Mouse (Mus musculus) heart, embryonic 12.5 days (tissue): Measurements from ENCODE around the gene Optc. TPM values are rescaled to one million over a fixed set of nuclear protein-coding genes. Genes with fewer than 3 reads are reported as not detected.

Experiments
- ATAC-seq: fragments of 200-750 bp; cut with Nextera tagmentation; 2 replicates; pipeline ENCODE4 v1.8.0; 2017; ENCODE audit warnings: moderate TSS enrichment, moderate library complexity; ENCODE audit not compliant: insufficient number of reproducible peaks, low FRiP score
- H3K27ac ChIP-seq: fragments of 300-500 bp; sonication (generic); 2 replicates; pipeline ENCODE4 v1.5.1; 2016; ENCODE audit warnings: mild to moderate bottlenecking, moderate library complexity; ENCODE audit not compliant: poor library complexity, severe bottlenecking
- H3K27me3 ChIP-seq: fragments of 300-500 bp; sonication (generic); replicated peaks from 2 replicates; pipeline ENCODE4 v1.6.1; 2016; ENCODE audit warnings: mild to moderate bottlenecking, moderate library complexity
- H3K36me3 ChIP-seq: fragments of 300-500 bp; sonication (generic); 2 replicates; pipeline ENCODE4 v1.6.1; 2016; ENCODE audit warnings: mild to moderate bottlenecking, moderate library complexity
- H3K4me1 ChIP-seq: fragments of 300-500 bp; sonication (generic); replicated peaks from 2 replicates; pipeline ENCODE4 v1.6.1; 2016; ENCODE audit warnings: mild to moderate bottlenecking
- H3K4me2 ChIP-seq: fragments of 300-500 bp; sonication (generic); 2 replicates; pipeline ENCODE4 v1.6.1; 2016; ENCODE audit warnings: mild to moderate bottlenecking, moderate library complexity
- H3K4me3 ChIP-seq: fragments of 300-500 bp; sonication (generic); 2 replicates; pipeline ENCODE4 v1.5.1; 2016; ENCODE audit warnings: mild to moderate bottlenecking
- H3K9ac ChIP-seq: fragments of 300-500 bp; sonication (generic); 2 replicates; pipeline ENCODE4 v1.6.1; 2016; ENCODE audit warnings: mild to moderate bottlenecking, moderate library complexity
- H3K9me3 ChIP-seq: fragments of 300-500 bp; sonication (generic); replicated peaks from 2 replicates; pipeline ENCODE4 v1.6.1; 2016; ENCODE audit warnings: mild to moderate bottlenecking, moderate library complexity
- WGBS: fragments of 180-500 bp; shearing (Covaris S2); methylation state at CpG from one replicate; pipeline ENCODE4 v1.1.7; 2016; 5-methylcytosine and 5-hydroxymethylcytosine counted together
- polyA plus RNA-seq: library from polyadenylated mRNA; unstranded; fragments of >200 nt; fragmentation: Nextera tagmentation; extraction: Ambion mirVana; gene quantifications from 2 replicates; pipeline ENCODE4 v1.2.1, GENCODE M21; 2016

Optc gene
- polyA plus RNA-seq, 1 experiment from 2014 or later: 0.66 TPM

- no peak overlapping the region for H3K9ac ChIP-seq
- H3K27me3 ChIP-seq: no peaks in the 10 kb centered on the region
- no peaks in the 10 kb centered on the region for H3K9me3 ChIP-seq
- WGBS: 50% methylated on average over 6 of the region's 6 CpGs
- no peak for ATAC-seq
- H3K27ac ChIP-seq: no peak overlapping the region
- no peak overlapping the region for H3K4me3 ChIP-seq
- H3K36me3 ChIP-seq: no peaks in the 10 kb centered on the region
- H3K4me1 ChIP-seq: peaks cover 53% of the 10 kb centered on the region
- H3K4me2 ChIP-seq: no peak overlapping the region
These were observed 48.5 kb downstream of the Optc start for GRCm38 (mm10) chr1:133859257-133859656.

- ATAC-seq: no peak
- Histone ChIP-seq H3K4me1 (peaks cover 44% of the 10 kb centered on the region), H3K4me3 (no peak overlapping the region), H3K9ac (no peak overlapping the region), H3K27me3 (0 out of 2 replicates have a peak, but pooled peaks cover 10% of the 10 kb centered on the region), H3K9me3 (no peaks in the 10 kb centered on the region), H3K27ac (no peak overlapping the region), H3K4me2 (no peak overlapping the region), H3K36me3 (no peaks in the 10 kb centered on the region)
- WGBS: 88% methylated on average over 5 of the region's 5 CpGs
These were observed 50.0 kb downstream of the Optc start for GRCm38 (mm10) chr1:133857781-133858180.

DNA sequence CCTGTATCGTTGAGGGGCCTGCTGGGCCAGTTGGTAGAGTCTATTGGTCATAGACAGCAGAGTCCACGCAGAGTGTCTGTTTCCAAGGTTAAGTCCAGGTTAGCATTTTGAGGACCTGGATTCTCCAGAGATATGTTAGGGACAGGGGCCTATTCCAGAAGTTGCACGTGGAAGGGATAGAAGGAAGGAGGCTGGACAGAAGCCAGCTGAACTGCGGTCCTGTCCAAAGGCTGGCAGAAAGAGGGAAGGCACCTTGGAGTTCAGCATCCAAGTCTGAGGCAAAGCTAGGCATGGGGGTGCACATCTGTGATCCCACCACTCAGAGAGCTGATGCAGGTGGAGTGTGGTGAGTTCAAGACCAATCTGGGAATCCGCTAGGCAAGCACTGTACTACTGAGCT is 50.6 kb downstream of the Optc start:
- H3K9me3 ChIP-seq: no peaks in the 10 kb centered on the region
- H3K27me3 ChIP-seq: 0 out of 2 replicates have a peak, but pooled peaks cover 10% of the 10 kb centered on the region
- no peak for ATAC-seq
- 80% methylated on average over 5 of the region's 5 CpGs for WGBS
- no peak overlapping the region for H3K27ac ChIP-seq
- no peak overlapping the region for H3K4me3 ChIP-seq
- no peaks in the 10 kb centered on the region for H3K36me3 ChIP-seq
- H3K4me1 ChIP-seq: peaks cover 44% of the 10 kb centered on the region
- no peak overlapping the region for H3K4me2 ChIP-seq
- H3K9ac ChIP-seq: no peak overlapping the region

DNA sequence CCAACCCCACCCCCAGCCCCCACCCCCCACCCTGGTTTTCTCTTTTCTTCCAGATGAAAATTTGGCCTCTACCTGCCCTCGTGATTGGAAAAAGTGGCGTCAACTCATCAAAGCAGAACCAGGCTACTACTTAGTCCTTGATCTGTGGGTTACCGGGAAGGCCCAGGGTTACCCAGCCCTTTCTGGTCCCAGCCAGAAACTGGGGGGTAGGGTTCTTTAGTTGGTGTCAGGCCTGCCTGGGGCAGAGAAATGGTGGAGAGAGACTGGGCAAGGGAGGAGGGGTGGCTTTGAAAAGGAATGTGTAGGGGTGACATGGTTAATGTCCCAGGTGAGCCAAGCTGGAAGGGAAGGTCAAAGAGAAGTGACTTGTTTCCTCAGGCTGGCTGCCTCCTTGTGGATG is 51.1 kb downstream of the Optc start:
- no peak overlapping the region for H3K4me3 ChIP-seq
- no peak overlapping the region for H3K4me2 ChIP-seq
- no peak overlapping the region for H3K27ac ChIP-seq
- peaks cover 44% of the 10 kb centered on the region for H3K4me1 ChIP-seq
- 0 out of 2 replicates have a peak, but pooled peaks cover 10% of the 10 kb centered on the region for H3K27me3 ChIP-seq
- 69% methylated on average over 3 of the region's 3 CpGs for WGBS
- H3K36me3 ChIP-seq: no peaks in the 10 kb centered on the region
- H3K9me3 ChIP-seq: no peaks in the 10 kb centered on the region
- ATAC-seq: no peak
- no peak overlapping the region for H3K9ac ChIP-seq

- H3K4me3 ChIP-seq: no peak overlapping the region
- no peak overlapping the region for H3K4me2 ChIP-seq
- 29% methylated on average over 11 of the region's 11 CpGs for WGBS
- H3K9me3 ChIP-seq: no peaks in the 10 kb centered on the region
- no peak for ATAC-seq
- H3K4me1 ChIP-seq: peaks cover 41% of the 10 kb centered on the region
- no peak overlapping the region for H3K27ac ChIP-seq
- 0 out of 2 replicates have a peak, but pooled peaks cover 10% of the 10 kb centered on the region for H3K27me3 ChIP-seq
- no peaks in the 10 kb centered on the region for H3K36me3 ChIP-seq
- H3K9ac ChIP-seq: no peak overlapping the region
These were observed 51.7 kb downstream of the Optc start for GRCm38 (mm10) chr1:133856133-133856541.

DNA sequence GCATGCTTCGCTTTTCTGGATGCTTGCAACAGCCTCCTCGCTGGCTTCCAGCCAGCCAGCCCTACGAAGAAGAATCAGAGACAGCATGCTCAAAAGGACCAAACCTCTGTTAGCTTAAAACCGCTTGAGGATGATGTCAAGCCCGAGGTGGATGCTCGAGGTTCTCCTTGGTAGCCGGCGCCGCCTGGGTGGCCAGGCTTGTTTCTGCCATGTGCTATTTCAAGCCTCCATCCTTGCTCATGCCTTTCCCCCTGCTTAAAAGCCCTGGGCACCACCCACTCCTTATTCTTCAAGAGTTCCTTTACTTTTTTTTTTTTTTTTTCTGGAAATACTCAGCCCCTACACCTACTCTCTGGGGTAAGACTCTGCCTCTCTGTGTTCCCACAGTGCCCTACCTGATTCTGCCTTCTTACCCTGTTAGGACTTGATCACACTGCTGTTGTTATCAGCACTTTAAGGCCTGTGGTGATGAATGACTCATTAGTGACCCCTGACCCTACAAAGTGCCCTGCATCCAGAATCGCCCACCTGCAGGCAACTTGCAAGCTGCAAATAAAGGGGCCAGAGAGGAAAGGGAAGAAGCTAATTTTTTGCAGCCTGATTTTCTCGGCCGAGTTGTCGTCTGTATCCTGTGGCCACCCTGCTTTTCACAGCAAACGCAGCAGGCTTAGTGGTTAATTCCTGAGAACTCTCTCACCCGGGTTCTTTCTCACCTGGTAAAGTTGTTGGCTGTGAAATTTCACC is 52.4 kb downstream of the Optc start:
- 0 out of 2 replicates have a peak, but pooled peaks cover 10% of the 10 kb centered on the region for H3K27me3 ChIP-seq
- ATAC-seq: no peak
- H3K9me3 ChIP-seq: no peaks in the 10 kb centered on the region
- H3K4me2 ChIP-seq: peak overlapping the region; percentile 66
- H3K36me3 ChIP-seq: no peaks in the 10 kb centered on the region
- 8% methylated on average over 15 of the region's 15 CpGs for WGBS
- peaks cover 36% of the 10 kb centered on the region for H3K4me1 ChIP-seq
- H3K27ac ChIP-seq: no peak overlapping the region
- H3K9ac ChIP-seq: peak overlapping the region; percentile 31; the same call in 1 of the 2 replicates
- peak overlapping the region; percentile 41 for H3K4me3 ChIP-seq

- WGBS: 4% methylated on average over 17 of the region's 17 CpGs
- H3K27me3 ChIP-seq: 0 out of 2 replicates have a peak, but pooled peaks cover 10% of the 10 kb centered on the region
- peak overlapping the region; percentile 41 for H3K4me3 ChIP-seq
- no peaks in the 10 kb centered on the region for H3K9me3 ChIP-seq
- H3K4me1 ChIP-seq: peaks cover 31% of the 10 kb centered on the region
- H3K4me2 ChIP-seq: peak overlapping the region; percentile 66
- no peaks in the 10 kb centered on the region for H3K36me3 ChIP-seq
- no peak overlapping the region for H3K27ac ChIP-seq
- H3K9ac ChIP-seq: 0 out of 2 replicates have a peak overlapping the region, but pooled peaks have one; percentile 31
- ATAC-seq: no peak
These were observed 53.2 kb downstream of the Optc start for GRCm38 (mm10) chr1:133854421-133855273.

Other genes with a start within 250 kb of the Optc start
- not detected in 2 replicates for gene Zbed6, start 247.1 kb downstream of the Optc start, polyA plus RNA-seq
- 6.2 and 6.8 TPM in 2 replicates for gene Gm38394, start 246.7 kb downstream of the Optc start, polyA plus RNA-seq
- 0.50 and 0.53 TPM in 2 replicates for gene Lax1, start 217.9 kb downstream of the Optc start, polyA plus RNA-seq
- 24.5 and 29.6 TPM in 2 replicates for gene Atp2b4, start 107.0 kb downstream of the Optc start, polyA plus RNA-seq
- 2.5 and 2.7 TPM in 2 replicates for gene Prelp, start 13.4 kb upstream of the Optc start, polyA plus RNA-seq
- gene Fmod, start 129.3 kb upstream of the Optc start, polyA plus RNA-seq: 15.7 and 17.5 TPM in 2 replicates
- 37.8 and 40.4 TPM in 2 replicates for gene Btg2, start 171.1 kb upstream of the Optc start, polyA plus RNA-seq
- 0.32 and 0.49 TPM in 2 replicates for gene Chit1, start 203.2 kb upstream of the Optc start, polyA plus RNA-seq